Mouse (Mus musculus) stomach, postnatal 0 days (tissue): ENCODE measurements around the gene Map2k4. TPM values are rescaled to one million over a fixed set of nuclear protein-coding genes. Genes with fewer than 3 reads are reported as not detected.

Experiments used
- ATAC-seq: fragments of 200-750 bp; cut with Nextera tagmentation; 2 replicates; pipeline ENCODE4 v1.8.0; 2017; ENCODE audit not compliant: low FRiP score, low TSS enrichment
- DNase-seq: peaks from one replicate; pipeline ENCODE4 v3.0.0-alpha.2; 2016; ENCODE audit warnings: low spot score
- H3K27ac ChIP-seq: fragments of 300-500 bp; sonication (generic); replicated peaks from 2 replicates; pipeline ENCODE4 v1.5.1; 2014; ENCODE audit warnings: mild to moderate bottlenecking, control low read depth
- H3K27me3 ChIP-seq: fragments of 300-500 bp; sonication (generic); 2 replicates; pipeline ENCODE4 v1.6.1; 2014; ENCODE audit warnings: low read length; ENCODE audit not compliant: control insufficient read depth, insufficient read depth
- H3K36me3 ChIP-seq: fragments of 300-500 bp; sonication (generic); 2 replicates; pipeline ENCODE4 v1.6.1; 2014; ENCODE audit warnings: low read length, mixed read lengths; ENCODE audit not compliant: control insufficient read depth, insufficient read depth
- H3K4me1 ChIP-seq: fragments of 300-500 bp; sonication (generic); replicated peaks from 2 replicates; pipeline ENCODE4 v1.6.1; 2014; ENCODE audit warnings: antibody characterized with exemption; ENCODE audit not compliant: control insufficient read depth, insufficient read depth
- H3K4me2 ChIP-seq: fragments of 300-500 bp; sonication (generic); replicated peaks from 2 replicates; pipeline ENCODE4 v1.6.1; 2014; ENCODE audit warnings: low read depth, mild to moderate bottlenecking, control low read depth, moderate library complexity
- H3K4me3 ChIP-seq: fragments of 300-500 bp; sonication (generic); 2 replicates; pipeline ENCODE4 v1.5.1; 2014; ENCODE audit warnings: low read depth, low read length, control low read depth
- H3K9ac ChIP-seq: fragments of 300-500 bp; sonication (generic); 2 replicates; pipeline ENCODE4 v1.6.1; 2014; ENCODE audit warnings: mild to moderate bottlenecking, low read length, control low read depth, mixed read lengths
- H3K9me3 ChIP-seq: fragments of 300-500 bp; sonication (generic); 2 replicates; pipeline ENCODE4 v1.6.1; 2016; ENCODE audit warnings: low read length; ENCODE audit not compliant: control insufficient read depth
- CTCF ChIP-seq: IDR thresholded peaks from 2 replicates; pipeline ENCODE4 v1.5.1; 2016; ENCODE audit warnings: antibody characterized with exemption, low read depth, mild to moderate bottlenecking, moderate library complexity
- EP300 ChIP-seq: optimal IDR thresholded peaks from 2 replicates; pipeline ENCODE3; 2016; ENCODE audit warnings: antibody characterized with exemption
- WGBS: fragments of 180-500 bp; shearing (Covaris S2); extraction: QIAGEN DNeasy Blood & Tissue Kit; methylation state at CpG from one replicate; pipeline ENCODE4 v1.1.7; 2014; 5-methylcytosine and 5-hydroxymethylcytosine counted together
- polyA plus RNA-seq: library from polyadenylated mRNA; unstranded; fragments of >200 nt; fragmentation: Nextera tagmentation; extraction: Ambion mirVana; gene quantifications from 2 replicates; pipeline ENCODE4 v1.2.1, GENCODE M21; 2015

Gene Map2k4
- polyA plus RNA-seq, 1 experiment from 2014 or later = 47.1 TPM

GRCm38 (mm10) chr11:65719960-65720359 is 68.1 kb downstream of the Map2k4 start:
- Histone ChIP-seq H3K36me3 (no peaks in the 10 kb centered on the region), H3K9ac (no peak overlapping the region), H3K27me3 (no peaks in the 10 kb centered on the region), H3K4me2 (no peak overlapping the region), H3K27ac (no peak overlapping the region), H3K9me3 (no peaks in the 10 kb centered on the region), H3K4me3 (no peak overlapping the region), H3K4me1 (no peaks in the 10 kb centered on the region; the same call in 1 of the 2 replicates)
- TF ChIP-seq CTCF = no peak
- TF ChIP-seq EP300 = no peak
- DNase-seq (no peak), ATAC-seq (no peak)
- WGBS = 81% methylated on average over 1 of the region's 1 CpGs

DNA sequence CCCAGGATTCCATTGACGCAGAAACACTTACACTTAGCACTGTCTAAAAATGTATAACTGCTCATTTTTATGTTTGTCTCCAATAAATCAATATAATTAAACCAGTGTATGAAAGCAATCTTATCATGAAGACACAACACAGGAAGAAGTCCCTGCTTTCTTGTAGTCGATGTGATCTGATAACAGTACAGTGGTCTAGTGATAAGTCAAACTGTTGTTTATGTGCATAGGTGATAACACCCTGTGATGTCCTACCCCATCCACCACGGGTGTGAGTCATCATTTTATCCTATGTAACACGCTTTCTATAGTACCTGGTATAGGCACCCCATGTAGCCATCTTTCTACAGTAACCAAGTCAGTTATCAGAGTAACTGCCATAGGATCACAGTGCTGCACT is 74.3 kb downstream of the Map2k4 start:
- no peak overlapping the region for H3K9ac ChIP-seq
- H3K9me3 ChIP-seq = no peaks in the 10 kb centered on the region
- H3K36me3 ChIP-seq = no peaks in the 10 kb centered on the region
- no peaks in the 10 kb centered on the region for H3K4me1 ChIP-seq
- no peak overlapping the region for H3K4me3 ChIP-seq
- ATAC-seq = no peak
- no peak overlapping the region for H3K27ac ChIP-seq
- DNase-seq = no peak
- whole genome bisulfite sequencing = 66% methylated on average over 4 of the region's 4 CpGs
- TF ChIP-seq CTCF (no peak), EP300 (no peak)
- no peak overlapping the region for H3K4me2 ChIP-seq
- H3K27me3 ChIP-seq = no peaks in the 10 kb centered on the region

DNA sequence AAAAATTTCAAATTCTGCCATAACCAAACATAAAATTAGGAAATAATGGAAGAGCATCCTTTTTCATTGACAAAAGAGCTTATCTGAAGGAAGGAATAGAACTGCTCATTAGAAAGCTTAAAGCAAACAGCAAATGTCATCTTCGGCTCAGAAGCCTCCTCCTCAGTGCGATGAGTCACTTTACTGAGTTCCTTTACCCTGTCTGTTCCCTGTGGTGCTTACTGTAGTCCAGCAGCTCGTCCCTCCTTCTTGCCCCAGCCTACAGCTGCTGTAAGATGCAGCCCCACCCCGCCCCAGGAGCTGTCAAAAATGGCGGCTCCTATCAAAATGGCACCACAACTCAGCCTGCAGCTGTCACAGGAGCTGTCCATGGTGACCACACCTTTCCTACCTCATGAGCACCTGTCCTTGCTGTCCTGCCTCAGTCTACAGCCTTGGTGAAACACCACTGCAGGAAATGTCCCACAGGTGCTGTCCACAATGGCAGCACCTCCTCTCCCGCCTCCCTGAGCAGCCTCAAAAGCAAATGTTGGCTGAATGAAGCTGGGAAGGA is 75.3 kb downstream of the Map2k4 start:
- ATAC-seq = 0 out of 2 replicates have a peak, but pooled peaks have one; percentile 18
- TF ChIP-seq CTCF (no peak), EP300 (no peak)
- Histone ChIP-seq H3K27me3 (no peaks in the 10 kb centered on the region), H3K4me3 (no peak overlapping the region), H3K4me2 (no peak overlapping the region), H3K27ac (no peak overlapping the region), H3K9ac (no peak overlapping the region), H3K36me3 (0 out of 2 replicates have a peak, but pooled peaks cover 3% of the 10 kb centered on the region), H3K9me3 (no peaks in the 10 kb centered on the region), H3K4me1 (no peaks in the 10 kb centered on the region)
- DNase-seq = no peak
- 81% methylated on average over 6 of the region's 6 CpGs for WGBS

DNA sequence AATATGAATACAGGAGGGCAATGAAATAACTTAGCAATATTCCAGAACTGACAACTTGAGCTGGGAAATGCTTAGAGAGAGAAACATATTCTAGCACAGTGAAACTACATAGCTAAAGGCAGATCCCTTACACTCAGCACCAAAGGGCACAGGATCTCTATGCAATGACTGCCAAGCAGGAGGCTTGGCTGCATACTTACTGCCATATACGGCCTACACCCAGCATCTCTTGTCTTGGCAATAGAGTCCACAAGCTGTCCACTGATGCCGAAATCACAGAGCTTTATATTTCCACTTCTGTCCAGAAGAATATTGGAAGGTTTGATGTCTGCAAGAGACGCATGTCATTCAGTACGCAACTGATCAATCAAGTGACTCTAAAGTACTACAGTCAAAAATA is 81.3 kb downstream of the Map2k4 start:
- Histone ChIP-seq H3K27me3 (no peaks in the 10 kb centered on the region), H3K27ac (no peak overlapping the region), H3K9me3 (no peaks in the 10 kb centered on the region), H3K4me3 (no peak overlapping the region), H3K4me2 (no peak overlapping the region), H3K36me3 (0 out of 2 replicates have a peak, but pooled peaks cover 3% of the 10 kb centered on the region), H3K9ac (no peak overlapping the region), H3K4me1 (no peaks in the 10 kb centered on the region)
- WGBS = 97% methylated on average over 4 of the region's 4 CpGs
- ATAC-seq (no peak), DNase-seq (no peak)
- TF ChIP-seq EP300 (no peak), CTCF (no peak)

DNA sequence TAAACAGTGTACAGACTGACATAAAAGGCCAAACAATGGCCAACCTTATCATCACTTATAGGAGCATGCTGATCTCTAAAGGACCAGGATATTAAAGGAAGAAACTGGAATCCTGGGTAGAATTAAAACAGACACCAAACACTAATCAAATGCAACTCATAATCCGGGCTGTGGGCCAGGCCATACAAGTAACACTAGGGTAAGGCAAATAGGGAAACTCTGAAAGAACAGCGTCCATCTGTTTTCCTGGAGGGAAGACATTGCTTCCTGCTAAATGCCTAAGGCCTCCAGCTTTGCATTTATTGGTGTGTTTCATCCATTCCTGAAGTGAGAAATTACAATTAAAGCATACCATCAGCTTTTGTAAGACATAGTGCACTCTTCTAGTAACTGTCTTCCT is 81.9 kb downstream of the Map2k4 start:
- Histone ChIP-seq H3K9me3 (no peaks in the 10 kb centered on the region), H3K27ac (no peak overlapping the region), H3K27me3 (no peaks in the 10 kb centered on the region), H3K4me2 (no peak overlapping the region), H3K9ac (no peak overlapping the region), H3K4me3 (no peak overlapping the region), H3K36me3 (peaks cover 5% of the 10 kb centered on the region; the same call in 1 of the 2 replicates), H3K4me1 (no peaks in the 10 kb centered on the region)
- ATAC-seq = no peak
- TF ChIP-seq EP300 (no peak), CTCF (no peak)
- 81% methylated on average over 2 of the region's 2 CpGs for whole genome bisulfite sequencing
- no peak for DNase-seq

GRCm38 (mm10) chr11:65704861-65705260 is 83.2 kb downstream of the Map2k4 start:
- peaks cover 10% of the 10 kb centered on the region; the same call in 1 of the 2 replicates for H3K36me3 ChIP-seq
- no peaks in the 10 kb centered on the region for H3K4me1 ChIP-seq
- H3K4me2 ChIP-seq = no peak overlapping the region
- DNase-seq = no peak
- no peak for ATAC-seq
- H3K27ac ChIP-seq = no peak overlapping the region
- no peak overlapping the region for H3K4me3 ChIP-seq
- H3K9ac ChIP-seq = no peak overlapping the region
- H3K27me3 ChIP-seq = no peaks in the 10 kb centered on the region
- H3K9me3 ChIP-seq = no peaks in the 10 kb centered on the region
- TF ChIP-seq EP300 = no peak
- no peak for TF ChIP-seq CTCF
- 75% methylated on average over 4 of the region's 4 CpGs for WGBS
